Mouse (Mus musculus): ENCODE data around the gene Spop. TPM values are rescaled to one million over a fixed set of nuclear protein-coding genes. Genes with fewer than 3 reads are reported as not detected.

Gene Spop
- polyA plus RNA-seq, 1 experiment, result 38.5 TPM

DNA sequence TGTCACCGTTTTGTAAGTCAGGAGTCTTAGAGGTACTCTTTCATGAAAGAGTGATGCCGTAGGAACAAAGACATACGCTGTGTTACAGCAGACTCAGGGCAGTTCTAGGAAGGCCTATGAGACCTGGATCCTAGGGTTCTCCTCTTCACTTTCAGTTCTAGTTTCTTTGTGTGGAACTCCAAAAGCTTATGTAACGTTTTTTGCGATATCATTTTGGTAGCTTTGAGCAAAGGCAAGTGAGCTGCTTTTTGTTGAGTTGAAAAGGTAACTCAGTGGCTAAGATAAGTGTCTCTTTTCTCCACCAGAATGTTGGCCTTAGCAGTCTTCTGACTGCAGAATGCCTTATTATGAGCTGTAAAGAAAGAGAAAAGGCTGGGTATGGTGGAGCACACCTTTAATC, 3.5 kb downstream of the Spop start:
- H3K27ac ChIP-seq (ENCODE audit: insufficient read depth, low read length), result no peak overlapping the region
- H3K9ac ChIP-seq (ENCODE audit: low read depth, poor library complexity, severe bottlenecking), result no peak overlapping the region
- peaks cover 6% of the 10 kb centered on the region for H3K27me3 ChIP-seq (ENCODE audit: control insufficient read depth, insufficient read depth, low read length, poor library complexity, severe bottlenecking)
- H3K36me3 ChIP-seq (ENCODE audit: control insufficient read depth, insufficient read depth, low read length, poor library complexity, severe bottlenecking), result no peaks in the 10 kb centered on the region
- TF ChIP-seq EP300 (IDR thresholded peaks at IDR 0.05; ENCODE audit: insufficient read depth, low read depth, low read length), result no peak
- no peak for TF ChIP-seq CTCF (IDR thresholded peaks at IDR 0.05; ENCODE audit: low read depth, low read length)
- TF ChIP-seq POLR2A (IDR thresholded peaks at IDR 0.05; ENCODE audit: insufficient read depth, low read length), result no peak
- H3K4me3 ChIP-seq (ENCODE audit: low read depth, low read length), result no peak overlapping the region
- H3K4me1 ChIP-seq (ENCODE audit: control insufficient read depth, insufficient read depth, low read length), result no peaks in the 10 kb centered on the region
- peaks cover 5% of the 10 kb centered on the region; the same call in 1 of the 2 replicates for H3K9me3 ChIP-seq (replicated peaks; ENCODE audit: control insufficient read depth, insufficient read depth, low read length, poor library complexity, severe bottlenecking)

DNA sequence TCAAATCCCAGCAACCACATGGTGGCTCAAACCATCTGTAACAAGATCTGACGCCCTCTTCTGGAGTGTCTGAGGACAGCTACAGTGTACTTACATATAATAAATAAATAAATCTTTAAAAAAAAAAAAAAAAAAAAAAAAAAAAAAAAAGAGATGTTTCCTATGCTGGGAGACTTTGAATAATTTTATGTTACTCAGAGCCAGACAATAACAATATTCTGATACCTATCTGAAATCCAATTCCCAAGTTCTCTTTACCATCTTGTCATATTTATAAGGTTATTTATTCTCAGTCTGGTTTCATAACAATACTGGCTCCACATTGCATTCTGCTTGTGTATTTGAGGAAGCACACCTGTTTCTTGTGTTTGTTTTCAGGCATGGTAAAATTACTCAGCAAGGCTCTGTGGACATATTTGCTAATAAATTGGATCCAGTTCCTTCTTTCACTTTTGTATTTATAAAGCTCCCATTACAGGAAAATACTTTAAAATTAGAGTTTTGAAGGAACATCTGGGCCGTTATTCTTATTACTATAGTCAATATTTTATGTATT, 7.1 kb downstream of the Spop start:
- TF ChIP-seq EP300 (IDR thresholded peaks at IDR 0.05; ENCODE audit: insufficient read depth, low read depth, low read length) (no peak), POLR2A (IDR thresholded peaks at IDR 0.05; ENCODE audit: insufficient read depth, low read length) (no peak), CTCF (IDR thresholded peaks at IDR 0.05; ENCODE audit: low read depth, low read length) (no peak)
- H3K36me3 ChIP-seq (ENCODE audit: control insufficient read depth, insufficient read depth, low read length, poor library complexity, severe bottlenecking), result no peaks in the 10 kb centered on the region
- no peaks in the 10 kb centered on the region for H3K27me3 ChIP-seq (ENCODE audit: control insufficient read depth, insufficient read depth, low read length, poor library complexity, severe bottlenecking)
- no peaks in the 10 kb centered on the region for H3K9me3 ChIP-seq (replicated peaks; ENCODE audit: control insufficient read depth, insufficient read depth, low read length, poor library complexity, severe bottlenecking)
- H3K4me1 ChIP-seq (ENCODE audit: control insufficient read depth, insufficient read depth, low read length), result no peaks in the 10 kb centered on the region
- no peak overlapping the region for H3K27ac ChIP-seq (ENCODE audit: insufficient read depth, low read length)
- H3K9ac ChIP-seq (ENCODE audit: low read depth, poor library complexity, severe bottlenecking), result no peak overlapping the region
- no peak overlapping the region for H3K4me3 ChIP-seq (ENCODE audit: low read depth, low read length)

- Histone ChIP-seq H3K9ac (ENCODE audit: low read depth, poor library complexity, severe bottlenecking) (no peak overlapping the region), H3K4me3 (ENCODE audit: low read depth, low read length) (no peak overlapping the region), H3K27me3 (ENCODE audit: control insufficient read depth, insufficient read depth, low read length, poor library complexity, severe bottlenecking) (no peaks in the 10 kb centered on the region), H3K36me3 (ENCODE audit: control insufficient read depth, insufficient read depth, low read length, poor library complexity, severe bottlenecking) (no peaks in the 10 kb centered on the region), H3K9me3 (replicated peaks; ENCODE audit: control insufficient read depth, insufficient read depth, low read length, poor library complexity, severe bottlenecking) (no peaks in the 10 kb centered on the region), H3K4me1 (ENCODE audit: control insufficient read depth, insufficient read depth, low read length) (no peaks in the 10 kb centered on the region), H3K27ac (ENCODE audit: insufficient read depth, low read length) (no peak overlapping the region)
- TF ChIP-seq CTCF (IDR thresholded peaks at IDR 0.05; ENCODE audit: low read depth, low read length) (peak; percentile 68), EP300 (IDR thresholded peaks at IDR 0.05; ENCODE audit: insufficient read depth, low read depth, low read length) (no peak)
Measured at GRCm38 (mm10) chr11:95423505-95423904, 9.6 kb downstream of the Spop start.

DNA sequence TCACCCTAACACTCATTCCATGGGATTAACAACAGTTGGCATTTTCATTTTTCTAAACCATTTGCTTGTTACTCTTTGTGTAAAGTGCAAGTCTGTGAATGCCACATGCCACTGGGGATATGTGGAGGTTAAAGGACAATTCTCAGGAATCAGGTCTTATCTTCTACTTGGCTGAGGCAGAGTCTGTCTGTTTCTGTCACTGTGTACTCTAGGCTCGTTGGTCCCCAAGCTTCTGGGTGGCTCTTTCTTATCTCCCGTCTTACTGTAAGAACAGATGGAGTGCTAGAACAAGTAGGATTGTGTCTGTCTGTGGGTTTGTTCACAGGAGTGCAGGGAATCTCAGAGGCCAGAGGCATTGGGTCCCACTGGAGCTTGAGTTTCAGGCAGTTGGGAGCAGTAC, 17.5 kb downstream of the Spop start:
- H3K9ac ChIP-seq (ENCODE audit: low read depth, poor library complexity, severe bottlenecking), result no peak overlapping the region

DNA sequence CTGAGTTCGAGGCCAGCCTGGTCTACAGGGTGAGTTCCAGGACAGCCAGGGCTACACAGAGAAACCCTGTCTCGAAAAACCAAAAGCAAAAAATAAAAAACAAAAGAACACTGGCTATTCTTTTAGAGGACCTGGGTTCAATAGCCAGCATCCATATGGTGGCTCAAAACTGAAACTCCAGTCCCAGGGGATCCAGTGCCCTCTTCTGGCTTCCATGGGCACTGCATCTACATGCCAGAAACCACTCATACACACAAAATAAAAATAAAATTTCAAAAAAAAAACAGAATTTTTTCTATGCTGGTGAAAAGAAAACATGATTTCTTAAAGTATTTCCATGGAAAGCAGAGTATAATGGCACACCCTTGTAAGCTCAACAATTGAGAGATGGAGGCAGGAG, 18.3 kb downstream of the Spop start:
- Histone ChIP-seq H3K36me3 (ENCODE audit: control insufficient read depth, insufficient read depth, low read length, poor library complexity, severe bottlenecking) (no peaks in the 10 kb centered on the region; the same call in 1 of the 2 replicates), H3K9me3 (replicated peaks; ENCODE audit: control insufficient read depth, insufficient read depth, low read length, poor library complexity, severe bottlenecking) (no peaks in the 10 kb centered on the region), H3K4me1 (ENCODE audit: control insufficient read depth, insufficient read depth, low read length) (no peaks in the 10 kb centered on the region), H3K4me3 (ENCODE audit: low read depth, low read length) (no peak overlapping the region), H3K9ac (ENCODE audit: low read depth, poor library complexity, severe bottlenecking) (no peak overlapping the region), H3K27ac (ENCODE audit: insufficient read depth, low read length) (no peak overlapping the region), H3K27me3 (ENCODE audit: control insufficient read depth, insufficient read depth, low read length, poor library complexity, severe bottlenecking) (no peaks in the 10 kb centered on the region)
- TF ChIP-seq CTCF (IDR thresholded peaks at IDR 0.05; ENCODE audit: low read depth, low read length) (peak; percentile 60), EP300 (IDR thresholded peaks at IDR 0.05; ENCODE audit: insufficient read depth, low read depth, low read length) (no peak), POLR2A (IDR thresholded peaks at IDR 0.05; ENCODE audit: insufficient read depth, low read length) (no peak)

More for the DNA sequence above, 17.5 kb downstream of the Spop start:
- no peaks in the 10 kb centered on the region for H3K4me1 ChIP-seq (ENCODE audit: control insufficient read depth, insufficient read depth, low read length)
- no peaks in the 10 kb centered on the region for H3K9me3 ChIP-seq (replicated peaks; ENCODE audit: control insufficient read depth, insufficient read depth, low read length, poor library complexity, severe bottlenecking)
- H3K27ac ChIP-seq (ENCODE audit: insufficient read depth, low read length), result no peak overlapping the region; the same call in 1 of the 2 replicates
- H3K27me3 ChIP-seq (ENCODE audit: control insufficient read depth, insufficient read depth, low read length, poor library complexity, severe bottlenecking), result no peaks in the 10 kb centered on the region
- H3K36me3 ChIP-seq (ENCODE audit: control insufficient read depth, insufficient read depth, low read length, poor library complexity, severe bottlenecking), result no peaks in the 10 kb centered on the region; the same call in 1 of the 2 replicates
- TF ChIP-seq EP300 (IDR thresholded peaks at IDR 0.05; ENCODE audit: insufficient read depth, low read depth, low read length), result no peak
- no peak for TF ChIP-seq POLR2A (IDR thresholded peaks at IDR 0.05; ENCODE audit: insufficient read depth, low read length)
- TF ChIP-seq CTCF (IDR thresholded peaks at IDR 0.05; ENCODE audit: low read depth, low read length), result no peak
- no peak overlapping the region for H3K4me3 ChIP-seq (ENCODE audit: low read depth, low read length)

DNA sequence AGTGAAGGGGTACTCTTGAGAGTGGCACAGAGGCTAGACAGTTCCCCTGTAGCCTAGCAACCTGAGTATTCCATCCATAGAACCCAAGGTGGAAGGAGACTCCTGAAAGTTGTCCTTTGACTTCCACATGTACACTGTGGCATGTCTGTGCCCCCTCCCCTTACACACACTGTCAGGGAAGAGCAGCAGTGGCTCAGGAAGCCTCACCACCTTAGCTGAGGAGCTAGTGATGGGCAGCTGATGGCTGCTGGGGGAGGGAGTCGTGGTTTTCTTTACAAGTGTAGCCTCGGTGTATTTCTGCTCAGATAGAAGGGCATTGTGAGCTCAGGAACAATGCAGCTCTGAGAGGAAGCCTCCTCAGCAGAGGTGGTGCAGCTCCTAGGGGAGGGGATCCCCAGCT, 31.5 kb downstream of the Spop start:
- Histone ChIP-seq H3K9ac (ENCODE audit: low read depth, poor library complexity, severe bottlenecking) (no peak overlapping the region), H3K4me3 (ENCODE audit: low read depth, low read length) (no peak overlapping the region), H3K27me3 (ENCODE audit: control insufficient read depth, insufficient read depth, low read length, poor library complexity, severe bottlenecking) (no peaks in the 10 kb centered on the region), H3K27ac (ENCODE audit: insufficient read depth, low read length) (no peak overlapping the region), H3K36me3 (ENCODE audit: control insufficient read depth, insufficient read depth, low read length, poor library complexity, severe bottlenecking) (no peaks in the 10 kb centered on the region; the same call in none of the 2 replicates), H3K9me3 (replicated peaks; ENCODE audit: control insufficient read depth, insufficient read depth, low read length, poor library complexity, severe bottlenecking) (no peaks in the 10 kb centered on the region), H3K4me1 (ENCODE audit: control insufficient read depth, insufficient read depth, low read length) (no peaks in the 10 kb centered on the region)
- TF ChIP-seq CTCF (IDR thresholded peaks at IDR 0.05; ENCODE audit: low read depth, low read length) (no peak), POLR2A (IDR thresholded peaks at IDR 0.05; ENCODE audit: insufficient read depth, low read length) (no peak), EP300 (IDR thresholded peaks at IDR 0.05; ENCODE audit: insufficient read depth, low read depth, low read length) (no peak)
